Mouse (Mus musculus) brain, adult 2 months (tissue): ENCODE measurements around the gene Jmjd1c.

Source experiments
- DNase-seq: peaks from one replicate; pipeline ENCODE4 v3.0.0; 2011; ENCODE audit warnings: low read depth, low spot score

Gene Jmjd1c

DNA sequence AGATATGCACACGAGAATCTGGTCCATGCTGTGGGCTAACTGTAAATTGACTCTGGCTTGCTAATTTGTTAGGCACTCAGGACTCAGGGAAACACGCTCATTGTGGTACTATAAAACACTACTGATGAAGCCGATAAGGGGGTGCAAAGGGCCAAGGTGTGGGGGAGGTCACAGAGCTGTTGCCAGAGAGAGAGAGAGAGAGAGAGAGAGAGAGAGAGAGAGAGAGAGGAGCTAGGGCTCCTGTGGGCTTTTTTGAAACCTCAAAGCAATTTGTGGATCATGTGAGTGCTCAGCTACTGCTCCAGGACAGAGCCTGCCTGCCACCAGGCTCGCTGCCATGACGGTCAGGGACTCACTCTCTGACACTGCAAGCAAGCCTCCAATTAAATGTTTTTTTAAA, 202.9 kb downstream of the Jmjd1c start:
- no peak for DNase-seq

DNA sequence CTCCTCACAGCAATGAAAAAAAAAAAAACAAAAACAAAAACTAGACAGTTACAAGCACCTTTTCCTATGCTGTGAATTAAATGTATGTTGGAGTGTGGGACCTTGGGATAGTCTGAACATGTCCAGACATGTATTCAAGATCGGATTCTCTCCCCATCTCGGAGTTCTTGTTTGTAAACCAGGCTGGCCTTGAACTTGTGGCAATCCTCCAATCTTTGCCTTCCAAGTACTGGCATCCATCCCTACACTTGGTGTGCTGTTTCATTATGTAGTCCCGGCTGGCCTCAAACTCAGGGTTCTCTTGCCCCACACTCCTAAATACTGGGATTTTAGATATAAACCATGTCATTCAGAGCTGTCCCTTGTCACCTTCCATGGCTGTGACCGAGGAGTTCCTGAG, 203.4 kb downstream of the Jmjd1c start:
- no peak for DNase-seq

DNA sequence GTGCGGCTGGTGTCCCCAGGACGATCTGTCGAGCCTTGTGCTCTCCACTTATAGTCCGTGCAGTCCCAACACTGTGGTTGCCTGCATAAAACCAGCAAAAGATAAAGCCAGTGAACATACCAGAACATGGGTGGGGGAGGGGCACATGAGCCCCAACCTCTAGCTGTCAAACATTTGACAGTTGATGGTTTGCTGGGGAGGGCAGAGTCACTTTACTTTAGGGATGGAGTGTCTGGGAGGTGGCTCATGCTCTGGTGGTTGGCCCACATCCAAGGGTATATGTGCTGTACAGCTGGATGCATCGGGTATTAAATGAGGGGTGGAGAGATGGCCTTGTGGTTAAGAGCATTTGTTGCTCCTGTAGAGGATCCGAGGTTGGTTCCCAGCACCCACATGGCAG, 205.1 kb downstream of the Jmjd1c start:
- DNase-seq = no peak

DNA sequence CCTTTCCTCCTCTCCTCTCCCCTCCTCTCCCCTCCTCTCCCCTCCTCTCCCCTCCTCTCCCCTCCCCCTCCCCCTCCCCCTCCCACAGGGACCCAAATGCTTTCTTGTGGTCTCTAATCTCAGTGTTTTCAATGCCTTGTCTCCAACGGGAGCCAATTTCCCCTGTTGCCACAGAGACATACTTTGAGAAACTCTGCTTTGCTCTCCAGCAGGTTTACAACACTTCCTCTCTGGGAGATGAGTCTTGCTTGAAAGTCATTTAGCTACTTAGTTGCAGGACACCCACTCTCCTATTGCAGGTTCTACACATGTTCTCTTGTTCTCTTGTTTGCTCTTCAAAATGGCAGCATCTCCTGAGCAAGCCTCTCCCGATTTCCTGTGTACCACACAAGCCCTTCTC, 206.4 kb downstream of the Jmjd1c start:
- DNase-seq = no peak
